Mouse (Mus musculus) c-Kit-positive CD71-negative TER-119-negative erythroid progenitor cells, embryonic 14.5 days (primary cell): ENCODE data around the gene Camk2n2.
A peak's percentile ranks its signal among the peaks of the same experiment; 100 is the strongest.

ENCODE experiments used
- DNase-seq: peaks from one replicate; pipeline ENCODE4 v3.0.0-alpha.2; 2013; ENCODE audit warnings: low read depth

Camk2n2 gene

DNA sequence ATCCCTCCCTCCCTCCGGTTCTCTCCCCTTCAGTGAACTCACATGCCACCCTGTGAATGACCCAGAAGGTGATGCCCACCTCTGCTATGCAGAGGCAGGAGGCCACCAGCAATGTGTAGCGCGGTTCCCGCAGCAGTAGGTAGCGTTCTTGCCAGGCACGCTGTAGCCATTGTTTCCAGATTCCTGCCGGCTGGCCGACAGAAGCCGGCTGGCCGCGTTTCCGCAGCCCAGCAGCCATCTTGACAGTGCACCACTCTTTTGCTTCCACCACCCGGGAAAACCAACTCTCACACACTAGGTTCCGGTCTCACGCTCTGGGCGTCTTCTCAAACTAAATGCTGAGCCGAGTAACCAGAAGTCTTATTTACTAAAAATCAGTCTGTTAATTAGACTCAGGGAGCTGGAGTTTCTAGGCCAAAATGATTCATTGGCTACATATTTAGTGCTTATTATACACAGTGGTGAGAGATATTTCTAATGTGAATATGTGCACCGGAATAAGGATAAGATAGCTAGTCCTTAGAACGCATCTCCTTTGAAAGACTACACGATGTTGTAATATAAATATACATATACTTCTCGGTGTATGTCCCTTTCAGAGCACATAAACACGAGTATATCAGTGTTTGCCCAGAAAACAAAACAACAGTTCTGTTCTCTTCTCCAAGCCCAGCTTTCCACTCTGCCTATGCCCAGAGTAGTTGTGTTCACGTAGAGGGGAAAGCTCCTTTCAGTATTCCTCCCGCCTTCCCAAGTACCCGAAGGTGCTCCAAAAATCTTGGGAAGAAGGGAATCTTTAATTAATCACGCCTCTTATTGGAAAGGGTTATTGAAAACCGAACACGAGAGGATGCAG, 10.4 kb downstream of the Camk2n2 start:
- DNase-seq = peak; percentile 90

DNA sequence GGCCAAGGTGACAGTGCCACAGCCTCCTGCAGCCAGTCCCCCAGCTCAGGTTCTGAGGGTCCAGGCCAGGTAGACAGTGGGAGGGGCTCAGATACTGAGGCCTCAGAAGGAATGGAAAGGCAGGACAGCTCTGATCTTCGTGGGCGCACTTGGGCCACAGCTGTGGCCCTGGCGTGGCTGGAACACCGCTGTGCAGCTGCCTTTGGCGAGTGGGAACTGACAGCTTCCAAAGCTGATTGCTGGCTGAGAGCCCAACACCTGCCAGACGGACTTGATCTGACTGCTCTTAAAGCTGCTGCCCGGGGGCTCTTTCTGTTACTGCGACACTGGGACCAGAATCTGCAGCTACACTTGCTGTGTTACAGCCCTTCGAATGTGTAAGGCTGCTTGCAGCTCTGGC, 16.4 kb downstream of the Camk2n2 start:
- no peak for DNase-seq

DNA sequence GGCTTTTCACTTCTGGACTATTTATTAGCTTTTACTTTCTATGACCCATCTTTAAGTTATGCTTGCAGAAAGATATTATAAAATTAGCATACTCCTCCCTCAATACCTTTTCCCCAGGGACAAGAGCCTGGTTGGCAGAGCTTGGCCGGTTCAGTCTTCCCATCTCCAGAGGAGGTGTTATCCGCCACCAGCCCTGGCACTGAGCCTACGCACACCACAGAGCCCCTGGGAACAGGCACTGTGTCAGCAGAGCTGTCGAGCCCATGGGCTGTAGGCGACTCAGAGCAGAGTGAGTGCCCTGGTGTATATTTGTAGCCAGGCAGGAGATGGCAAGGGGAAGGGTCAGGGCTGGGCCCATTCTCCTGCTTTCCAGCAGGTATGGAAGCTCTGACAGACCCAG, 20.6 kb downstream of the Camk2n2 start:
- no peak for DNase-seq

DNA sequence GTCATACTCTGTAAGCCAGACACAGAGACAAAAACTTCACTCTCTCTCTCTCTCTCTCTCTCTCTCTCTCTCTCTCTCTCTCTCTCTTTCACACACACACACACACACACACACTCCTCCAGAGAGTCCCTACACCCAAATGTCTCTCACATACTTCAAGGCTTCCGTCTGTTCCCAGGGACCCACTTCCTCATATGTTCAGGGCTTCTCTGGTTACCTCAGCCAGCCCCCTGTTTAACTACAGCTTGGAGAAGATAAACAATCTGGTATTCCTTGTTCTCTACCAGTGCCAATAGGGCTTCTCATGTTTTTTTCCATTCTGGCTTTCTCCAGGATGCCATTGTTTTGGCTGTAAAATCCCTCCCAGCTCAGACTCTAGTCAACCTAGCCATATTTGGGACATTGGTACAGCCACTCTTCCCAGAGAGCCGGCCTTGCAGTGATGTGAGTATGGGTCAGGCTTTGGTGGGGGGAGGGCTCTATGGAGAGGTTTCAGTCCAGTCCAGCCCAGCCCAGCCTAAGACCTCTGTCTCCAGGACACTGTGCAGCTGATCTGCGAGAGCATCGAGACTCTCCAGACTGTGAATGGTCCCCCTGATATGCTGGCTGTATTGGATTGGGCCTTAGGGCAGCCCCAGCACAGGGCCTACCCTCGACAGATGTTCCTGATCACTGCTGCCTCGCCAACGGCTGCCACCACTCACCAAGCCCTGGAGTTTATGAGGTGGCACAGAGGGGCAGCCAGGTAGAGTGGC, 24.2 kb downstream of the Camk2n2 start:
- no peak for DNase-seq

DNA sequence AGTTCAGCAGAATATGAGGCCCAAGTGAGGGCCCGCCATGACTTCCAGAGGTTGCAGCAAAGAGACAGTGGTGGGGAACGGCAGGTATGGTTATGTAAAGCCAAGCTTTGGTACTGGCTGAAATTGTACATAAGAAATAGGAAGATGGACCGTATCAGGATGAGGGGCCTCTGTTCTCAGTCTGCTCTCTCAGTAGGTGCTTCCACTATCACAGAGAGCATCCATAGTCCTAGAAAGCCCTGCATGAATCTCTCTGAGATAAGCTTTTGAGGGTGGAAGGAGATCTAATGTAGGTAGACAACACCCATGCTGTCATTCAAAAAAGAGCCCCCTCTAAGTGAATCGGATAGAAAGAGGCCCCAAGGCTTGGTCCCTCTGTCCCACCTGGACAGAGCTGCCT, 25.4 kb downstream of the Camk2n2 start:
- no peak for DNase-seq

DNA sequence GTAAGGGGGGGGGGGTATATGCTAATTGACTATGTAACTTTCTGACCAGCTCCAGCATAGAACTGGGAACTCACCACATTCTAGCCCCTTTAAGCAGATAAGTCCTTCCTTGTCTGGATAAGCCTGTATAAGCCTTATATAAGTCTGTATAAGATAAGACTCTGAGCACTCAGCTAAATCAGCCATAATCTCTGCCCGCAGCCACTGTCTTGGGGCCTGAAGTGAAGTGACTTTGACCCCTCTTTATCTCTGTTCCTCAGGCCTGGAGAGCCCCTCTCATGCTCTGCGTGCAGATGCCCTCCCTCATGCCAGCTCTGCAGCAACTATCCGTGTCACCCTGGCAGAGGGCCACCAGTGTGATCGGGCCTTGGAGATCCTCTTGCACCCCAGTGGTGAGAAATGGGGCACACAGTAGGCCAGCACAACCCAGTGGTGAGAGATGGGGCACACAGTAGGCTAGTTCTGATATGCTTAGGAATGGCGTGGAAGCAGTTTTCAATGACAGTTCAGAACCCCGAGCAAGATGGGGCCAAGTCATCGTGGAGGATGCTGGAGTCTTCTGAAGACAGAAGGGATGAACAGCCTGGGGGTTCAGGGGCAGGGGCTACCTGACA, 25.9 kb downstream of the Camk2n2 start:
- no peak for DNase-seq

DNA sequence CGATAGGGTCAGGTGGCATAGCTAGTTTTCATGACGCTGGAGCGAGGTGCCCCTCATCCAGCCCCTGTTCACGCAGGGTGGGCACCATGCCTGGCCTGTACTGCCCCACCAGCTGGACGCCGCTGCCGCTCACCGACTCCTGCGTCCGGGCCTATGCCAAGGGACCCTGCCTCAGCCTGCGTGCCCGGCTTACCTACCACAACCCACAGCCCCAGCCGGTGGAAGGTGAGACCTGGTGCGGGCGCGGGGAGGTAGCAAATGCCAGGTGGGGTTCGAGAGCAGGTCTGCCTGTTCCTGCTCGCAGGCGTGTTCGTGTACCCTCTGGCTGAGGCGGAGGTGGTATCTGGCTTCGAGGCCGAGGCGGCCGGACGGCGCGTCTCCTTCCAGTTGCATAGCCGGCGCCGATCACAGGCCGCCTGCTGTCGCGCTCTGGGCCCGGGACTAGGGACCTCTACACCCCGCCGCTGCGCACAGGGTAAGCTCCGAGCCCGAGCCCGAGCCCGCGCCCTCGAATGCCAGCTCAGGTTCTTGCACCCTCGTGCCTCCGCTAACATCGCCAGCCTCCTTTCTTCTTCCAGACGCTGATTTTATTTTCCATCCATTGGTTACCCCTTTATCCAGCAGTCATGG, 29.9 kb downstream of the Camk2n2 start:
- DNase-seq = no peak

DNA sequence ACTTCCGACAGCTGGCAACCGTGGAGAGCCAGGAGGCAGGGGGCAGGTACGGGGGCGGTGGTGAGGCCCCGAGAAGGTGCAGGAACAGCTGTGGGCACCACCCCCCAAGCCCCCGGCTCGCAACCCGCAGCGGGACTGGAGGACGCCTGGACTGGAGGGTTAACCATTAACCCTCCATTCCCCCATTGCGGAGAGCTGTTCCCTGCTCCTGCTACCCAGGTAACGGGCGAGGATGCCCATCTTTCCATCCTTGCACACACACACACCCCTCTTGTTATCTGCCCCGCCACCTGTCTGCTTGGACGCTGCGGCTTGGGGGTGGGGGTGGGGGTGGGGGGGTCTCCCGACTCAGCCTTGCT, 30.4 kb downstream of the Camk2n2 start:
- DNase-seq = no peak

DNA sequence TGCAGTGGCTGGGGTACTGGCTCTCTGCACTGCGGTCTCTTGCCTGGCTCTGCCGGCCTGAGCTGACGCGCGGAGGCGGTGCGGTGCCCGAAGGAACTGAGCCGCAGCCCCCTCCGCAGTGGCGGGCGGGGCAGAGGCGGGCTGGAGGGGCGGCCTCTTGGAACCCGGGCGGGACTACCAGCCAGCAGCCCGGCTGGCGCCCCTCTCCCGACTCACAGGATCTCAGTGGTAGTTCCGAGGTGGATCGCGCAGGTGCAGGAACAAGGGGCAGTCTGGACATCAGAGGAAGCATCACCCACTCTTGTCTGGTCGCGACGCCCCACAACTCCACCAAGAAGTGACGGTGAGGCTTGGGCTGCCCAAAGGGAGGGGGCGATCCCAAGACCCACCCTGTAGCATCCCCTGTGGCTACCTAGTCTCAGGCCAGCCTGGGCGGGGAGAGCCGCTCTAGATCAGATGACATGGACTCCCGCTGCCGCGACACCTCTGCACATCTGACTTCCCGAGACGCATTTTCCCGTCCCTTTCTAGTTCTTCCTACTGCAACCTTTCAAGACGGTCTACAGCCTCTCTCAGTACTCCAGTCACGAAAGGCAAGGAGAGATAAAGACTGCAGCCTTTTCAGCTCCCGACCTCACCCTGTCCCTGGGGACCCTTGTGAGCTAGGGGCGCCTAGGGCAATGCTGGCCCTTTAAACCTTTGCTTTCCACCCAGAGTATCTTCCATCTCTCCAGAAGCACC, 31.0 kb downstream of the Camk2n2 start:
- no peak for DNase-seq

DNA sequence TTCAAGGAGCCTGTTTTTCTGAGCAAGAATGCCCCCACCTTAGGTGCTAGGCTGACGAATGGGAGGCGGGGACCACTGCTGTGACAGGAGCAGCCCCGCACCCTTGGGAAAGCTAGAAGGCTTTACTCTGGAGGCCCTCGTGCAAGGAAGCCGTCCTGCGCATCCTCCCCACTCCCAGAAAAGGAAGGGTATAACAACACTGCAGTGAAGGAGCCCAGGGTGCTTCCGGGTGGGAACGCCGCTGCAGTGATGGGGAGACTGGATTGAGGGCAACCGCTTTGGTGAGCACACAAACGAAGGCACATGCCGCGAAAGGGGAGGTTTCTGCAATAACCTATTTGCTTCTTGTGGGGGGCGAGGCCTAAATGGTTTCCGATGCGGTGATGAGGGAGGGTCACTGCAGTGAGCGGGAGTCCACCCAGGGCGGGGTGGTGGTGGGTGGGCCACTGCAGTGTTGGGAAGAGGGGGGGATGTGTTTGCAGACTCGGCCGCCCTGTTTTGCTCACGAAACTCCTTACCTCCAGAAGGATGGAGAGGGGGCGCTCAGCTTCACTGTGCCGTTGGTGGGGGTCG, 31.6 kb downstream of the Camk2n2 start, which contains the start of gene Vwa5b2:
Gene Vwa5b2 (plus strand): TSS at position 106 of the 573 bp plus-strand sequence.
- no peak for DNase-seq
